Mouse (Mus musculus): ENCODE measurements around the gene Kcnk3. TPM values are rescaled to one million over a fixed set of nuclear protein-coding genes. Genes with fewer than 3 reads are reported as not detected.

The Kcnk3 gene
- total RNA-seq, 1 experiment: 0.31 TPM

DNA sequence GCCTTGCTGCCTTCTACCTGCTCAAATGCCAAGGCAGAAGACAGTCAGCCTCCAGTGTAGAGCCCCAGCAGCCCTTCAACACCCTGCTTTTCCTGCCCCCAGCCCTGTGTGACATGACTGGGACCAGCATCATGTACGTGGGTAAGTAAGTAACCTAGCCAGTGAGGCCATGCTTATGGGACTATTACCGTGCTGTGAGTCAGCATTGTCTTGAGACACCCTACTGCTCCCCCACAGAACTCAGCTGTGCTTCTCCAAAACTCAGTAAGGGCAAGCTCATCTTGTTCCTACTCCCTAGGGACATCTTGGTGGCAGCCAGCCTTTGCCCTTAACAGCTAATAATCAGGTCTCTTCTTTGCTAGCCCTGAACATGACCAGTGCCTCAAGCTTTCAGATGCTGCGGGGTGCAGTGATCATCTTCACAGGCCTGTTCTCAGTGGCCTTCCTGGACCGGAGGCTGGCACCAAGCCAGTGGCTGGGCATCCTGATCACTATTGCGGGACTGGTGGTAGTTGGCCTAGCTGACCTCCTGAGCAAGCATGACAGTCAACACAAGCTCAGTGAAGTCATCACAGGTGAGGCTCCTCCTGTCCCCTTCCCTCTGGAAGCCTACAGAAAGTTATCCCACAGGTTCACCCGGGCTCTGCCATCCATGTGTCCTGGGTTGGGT is 67.7 kb downstream of the Kcnk3 start:
- Histone ChIP-seq H3K4me1 (ENCODE audit: control insufficient read depth in 2 of 2, insufficient read depth in 2 of 2, low read length in 2 of 2, poor library complexity in 1 of 2) (peaks cover 0 to 8% of the 10 kb centered on the region in 2 experiments; a peak in 1 of 4 replicates), H3K27ac (ENCODE audit: insufficient read depth, low read depth, low read length, poor library complexity, severe bottlenecking) (no peak overlapping the region), H3K9me3 (ENCODE audit: control insufficient read depth, insufficient read depth, low read depth, low read length) (no peaks in the 10 kb centered on the region), H3K9ac (ENCODE audit: insufficient read depth, low read depth, low read length, poor library complexity, severe bottlenecking) (no peak overlapping the region), H3K36me3 (ENCODE audit: control insufficient read depth, insufficient read depth, low read length, poor library complexity, severe bottlenecking) (peaks cover 22% of the 10 kb centered on the region; the same call in 1 of the 2 replicates), H3K4me3 (ENCODE audit: insufficient read depth in 1 of 2, low read depth in 1 of 2, low read length in 2 of 2, poor library complexity in 1 of 2, severe bottlenecking in 1 of 2) (no peak overlapping the region)
- in situ Hi-C loops (cut with MboI; ENCODE audit: low sequenced_read_pairs in 2 of 2, unreplicated experiment in 2 of 2): no loop called here
- TF ChIP-seq CHD2 (IDR thresholded peaks at IDR 0.05; ENCODE audit: low read depth, low read length) (no peak), ZNF384 (IDR thresholded peaks at IDR 0.05; ENCODE audit: low read depth, low read length) (no peak), ZC3H11A (IDR thresholded peaks at IDR 0.05; ENCODE audit: borderline replicate concordance, low read depth, low read length) (no peak), HCFC1 (IDR thresholded peaks at IDR 0.05; ENCODE audit: borderline replicate concordance, insufficient read depth, low read length) (no peak), MAFK (IDR thresholded peaks at IDR 0.05; ENCODE audit: insufficient read depth, low read depth, low read length) (no peak)
- no peak for DNase-seq (ENCODE audit: low read depth, low spot score)

DNA sequence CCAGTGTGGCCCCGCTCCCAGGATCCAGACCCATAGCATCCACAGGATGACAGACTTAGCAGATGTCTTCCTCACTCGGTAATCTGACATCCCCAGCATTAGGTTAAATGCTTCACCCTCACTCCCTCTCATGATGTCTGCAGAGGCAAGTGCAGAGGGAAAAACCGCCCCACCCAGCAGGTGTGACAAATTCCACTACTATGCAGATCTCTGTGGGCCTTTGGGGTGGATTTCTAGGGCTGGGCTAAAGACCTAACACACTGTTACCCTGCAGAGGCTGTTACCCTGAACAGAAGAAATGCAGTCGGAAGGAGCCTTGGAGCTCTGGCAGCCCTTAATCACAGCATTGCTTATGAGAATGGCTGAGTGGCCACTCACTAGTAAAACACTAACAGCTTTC is 71.1 kb downstream of the Kcnk3 start:
- Histone ChIP-seq H3K36me3 (ENCODE audit: control insufficient read depth, insufficient read depth, low read length, poor library complexity, severe bottlenecking) (peaks cover 19% of the 10 kb centered on the region; the same call in 1 of the 2 replicates), H3K9me3 (ENCODE audit: control insufficient read depth, insufficient read depth, low read depth, low read length) (no peaks in the 10 kb centered on the region), H3K4me1 (ENCODE audit: control insufficient read depth in 2 of 2, insufficient read depth in 2 of 2, low read length in 2 of 2, poor library complexity in 1 of 2) (peaks cover 0 to 3% of the 10 kb centered on the region in 2 experiments; a peak in 1 of 4 replicates), H3K4me3 (ENCODE audit: insufficient read depth in 1 of 2, low read depth in 1 of 2, low read length in 2 of 2, poor library complexity in 1 of 2, severe bottlenecking in 1 of 2) (no peak overlapping the region), H3K9ac (ENCODE audit: insufficient read depth, low read depth, low read length, poor library complexity, severe bottlenecking) (no peak overlapping the region), H3K27ac (ENCODE audit: insufficient read depth, low read depth, low read length, poor library complexity, severe bottlenecking) (no peak overlapping the region; the same call in 1 of the 2 replicates)
- in situ Hi-C loops (cut with MboI; ENCODE audit: low sequenced_read_pairs in 2 of 2, unreplicated experiment in 2 of 2): no loop called here
- TF ChIP-seq ZNF384 (IDR thresholded peaks at IDR 0.05; ENCODE audit: low read depth, low read length) (no peak), MAFK (IDR thresholded peaks at IDR 0.05; ENCODE audit: insufficient read depth, low read depth, low read length) (no peak), HCFC1 (IDR thresholded peaks at IDR 0.05; ENCODE audit: borderline replicate concordance, insufficient read depth, low read length) (no peak), CHD2 (IDR thresholded peaks at IDR 0.05; ENCODE audit: low read depth, low read length) (no peak), ZC3H11A (IDR thresholded peaks at IDR 0.05; ENCODE audit: borderline replicate concordance, low read depth, low read length) (no peak)
- DNase-seq (ENCODE audit: low read depth, low spot score): no peak

DNA sequence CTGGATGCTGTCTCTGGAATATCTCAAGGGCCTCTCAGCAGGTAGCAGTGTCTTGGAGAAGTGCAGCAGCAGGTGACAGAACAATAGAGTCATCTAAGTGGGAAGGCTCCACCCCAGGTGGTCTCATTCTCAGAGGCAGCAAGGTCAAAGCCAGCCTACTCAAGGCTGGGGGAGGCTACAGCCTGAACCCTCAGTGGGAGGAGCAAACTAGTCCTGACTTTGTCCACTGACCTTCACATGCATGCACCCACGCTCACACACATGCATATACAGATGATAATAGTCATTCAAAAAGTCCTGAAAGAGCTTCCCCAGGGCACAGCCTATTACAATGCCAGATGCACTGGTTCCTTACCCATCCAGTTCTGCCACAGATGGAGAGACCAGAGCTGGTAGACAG is 72.3 kb downstream of the Kcnk3 start:
- no peak for DNase-seq (ENCODE audit: low read depth, low spot score)
- in situ Hi-C loops (cut with MboI; ENCODE audit: low sequenced_read_pairs in 2 of 2, unreplicated experiment in 2 of 2): no loop called here
- peaks cover 19% of the 10 kb centered on the region; the same call in 1 of the 2 replicates for H3K36me3 ChIP-seq (ENCODE audit: control insufficient read depth, insufficient read depth, low read length, poor library complexity, severe bottlenecking)

GRCm38 (mm10) chr5:30660813-30661212 is 72.8 kb downstream of the Kcnk3 start:
- no peak for DNase-seq (ENCODE audit: low read depth, low spot score)
- TF ChIP-seq HCFC1 (IDR thresholded peaks at IDR 0.05; ENCODE audit: borderline replicate concordance, insufficient read depth, low read length) (no peak), ZC3H11A (IDR thresholded peaks at IDR 0.05; ENCODE audit: borderline replicate concordance, low read depth, low read length) (no peak), MAFK (IDR thresholded peaks at IDR 0.05; ENCODE audit: insufficient read depth, low read depth, low read length) (no peak), ZNF384 (IDR thresholded peaks at IDR 0.05; ENCODE audit: low read depth, low read length) (no peak), CHD2 (IDR thresholded peaks at IDR 0.05; ENCODE audit: low read depth, low read length) (no peak)
- H3K4me3 ChIP-seq (ENCODE audit: insufficient read depth in 1 of 2, low read depth in 1 of 2, low read length in 2 of 2, poor library complexity in 1 of 2, severe bottlenecking in 1 of 2): no peak overlapping the region
- H3K4me1 ChIP-seq (ENCODE audit: control insufficient read depth in 2 of 2, insufficient read depth in 2 of 2, low read length in 2 of 2, poor library complexity in 1 of 2): peaks cover 0 to 3% of the 10 kb centered on the region in 2 experiments; a peak in 1 of 4 replicates
- no peaks in the 10 kb centered on the region for H3K9me3 ChIP-seq (ENCODE audit: control insufficient read depth, insufficient read depth, low read depth, low read length)
- peak overlapping the region; percentile 57; the same call in 1 of the 2 replicates for H3K27ac ChIP-seq (ENCODE audit: insufficient read depth, low read depth, low read length, poor library complexity, severe bottlenecking)
- peaks cover 16% of the 10 kb centered on the region; the same call in 1 of the 2 replicates for H3K36me3 ChIP-seq (ENCODE audit: control insufficient read depth, insufficient read depth, low read length, poor library complexity, severe bottlenecking)
- in situ Hi-C loops (cut with MboI; ENCODE audit: low sequenced_read_pairs in 2 of 2, unreplicated experiment in 2 of 2): no loop called here
- no peak overlapping the region for H3K9ac ChIP-seq (ENCODE audit: insufficient read depth, low read depth, low read length, poor library complexity, severe bottlenecking)

More for the DNA sequence above, 72.3 kb downstream of the Kcnk3 start:
- no peaks in the 10 kb centered on the region for H3K9me3 ChIP-seq (ENCODE audit: control insufficient read depth, insufficient read depth, low read depth, low read length)
- no peak overlapping the region for H3K4me3 ChIP-seq (ENCODE audit: insufficient read depth in 1 of 2, low read depth in 1 of 2, low read length in 2 of 2, poor library complexity in 1 of 2, severe bottlenecking in 1 of 2)
- H3K9ac ChIP-seq (ENCODE audit: insufficient read depth, low read depth, low read length, poor library complexity, severe bottlenecking): no peak overlapping the region
- peaks cover 0 to 3% of the 10 kb centered on the region in 2 experiments; a peak in 1 of 4 replicates for H3K4me1 ChIP-seq (ENCODE audit: control insufficient read depth in 2 of 2, insufficient read depth in 2 of 2, low read length in 2 of 2, poor library complexity in 1 of 2)
- H3K27ac ChIP-seq (ENCODE audit: insufficient read depth, low read depth, low read length, poor library complexity, severe bottlenecking): peak overlapping the region; percentile 57; the same call in 1 of the 2 replicates
- TF ChIP-seq CHD2 (IDR thresholded peaks at IDR 0.05; ENCODE audit: low read depth, low read length): no peak
- no peak for TF ChIP-seq HCFC1 (IDR thresholded peaks at IDR 0.05; ENCODE audit: borderline replicate concordance, insufficient read depth, low read length)
- no peak for TF ChIP-seq ZNF384 (IDR thresholded peaks at IDR 0.05; ENCODE audit: low read depth, low read length)
- no peak for TF ChIP-seq MAFK (IDR thresholded peaks at IDR 0.05; ENCODE audit: insufficient read depth, low read depth, low read length)
- no peak for TF ChIP-seq ZC3H11A (IDR thresholded peaks at IDR 0.05; ENCODE audit: borderline replicate concordance, low read depth, low read length)
